Mouse (Mus musculus): ENCODE data around the gene Unc5b. TPM values are rescaled to one million over a fixed set of nuclear protein-coding genes. Genes with fewer than 3 reads are reported as not detected.
"Not testable (repeated sequence)": the region's sequence is repeated elsewhere in the genome, so short reads cannot be mapped to it uniquely, and the experiment has no call there.

Gene Unc5b
- polyA plus RNA-seq, 1 experiment from 2014 or later, result 8.3 TPM

DNA sequence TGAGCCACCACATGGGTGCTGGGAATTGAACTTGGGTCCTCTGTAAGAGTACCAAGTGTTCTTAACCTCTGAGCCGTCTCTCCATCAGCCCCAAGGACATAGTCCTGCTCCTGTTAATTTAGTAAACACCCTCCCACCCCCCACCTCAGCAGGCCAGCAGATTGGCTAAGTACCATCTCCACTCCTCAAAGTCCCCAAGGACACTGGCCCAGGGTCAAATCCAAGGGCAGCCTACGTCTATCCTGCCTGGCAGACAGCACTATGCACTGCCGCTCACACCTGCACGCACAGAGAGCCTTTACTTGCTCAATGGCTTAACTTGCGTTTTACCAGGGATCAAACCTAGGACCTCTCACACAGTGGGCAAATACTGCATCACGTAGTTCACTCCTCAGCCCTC is 88.4 kb downstream of the Unc5b start:
- H3K4me1 ChIP-seq, result peaks cover 13% of the 10 kb centered on the region
- H3K4me3 ChIP-seq, result no peak overlapping the region
- ATAC-seq (ENCODE audit: low FRiP score, low read depth), result no peak
- H3K36me3 ChIP-seq, result peaks cover 25% of the 10 kb centered on the region
- H3K9ac ChIP-seq, result no peak overlapping the region
- 86% methylated on average over 6 of the region's 6 CpGs for WGBS
- no peak overlapping the region for H3K4me2 ChIP-seq (replicated peaks)
- no peaks in the 10 kb centered on the region for H3K27me3 ChIP-seq
- H3K9me3 ChIP-seq, result no peaks in the 10 kb centered on the region
- no peak overlapping the region for H3K27ac ChIP-seq

DNA sequence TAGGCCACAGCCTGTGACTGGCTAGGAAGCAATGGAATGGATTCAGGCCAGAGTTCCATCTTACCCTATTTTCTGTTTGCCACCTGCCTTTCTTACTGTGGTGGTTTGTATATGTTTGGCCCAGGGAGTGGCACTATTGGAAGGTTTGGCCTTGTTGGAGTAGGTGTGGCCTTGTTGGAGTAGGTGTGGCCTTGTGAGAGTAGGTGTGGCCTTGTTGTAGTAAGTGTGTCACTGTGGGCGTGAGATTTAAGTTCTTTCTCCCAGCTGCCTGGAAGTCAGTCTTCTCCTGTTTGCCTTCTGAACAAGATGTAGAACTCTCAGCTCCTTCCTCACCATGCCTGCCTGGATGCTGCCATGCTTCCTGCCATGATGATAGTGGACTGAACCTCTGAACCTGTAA is 89.1 kb downstream of the Unc5b start:
- H3K27ac ChIP-seq; H3K4me3 ChIP-seq; H3K9ac ChIP-seq; ATAC-seq (ENCODE audit: low FRiP score, low read depth); H3K4me1 ChIP-seq; H3K27me3 ChIP-seq; H3K4me2 ChIP-seq (replicated peaks); H3K9me3 ChIP-seq: not testable (repeated sequence)
- peaks cover 21% of the 10 kb centered on the region for H3K36me3 ChIP-seq
- WGBS, result 74% methylated on average over 1 of the region's 1 CpGs

DNA sequence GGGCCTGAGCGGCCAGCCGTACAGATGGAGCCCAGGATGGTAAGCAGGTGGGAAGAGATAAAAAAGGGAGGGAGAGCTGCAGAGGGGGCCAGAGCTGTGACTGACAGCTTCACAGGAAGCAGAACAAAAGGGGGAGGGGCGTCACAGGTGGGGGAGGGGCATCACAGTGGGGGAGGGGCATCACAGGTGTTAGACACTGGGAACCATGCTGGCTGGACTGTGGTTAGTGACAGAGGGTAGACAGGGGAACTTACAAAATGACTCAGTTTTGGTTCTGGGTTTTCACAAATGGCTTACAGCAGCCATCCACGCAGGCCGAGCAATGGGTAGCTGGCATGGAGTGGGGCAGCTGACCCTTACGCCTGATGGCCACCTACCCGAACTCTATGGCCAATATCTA is 89.9 kb downstream of the Unc5b start:
- H3K4me3 ChIP-seq, result no peak overlapping the region
- H3K27me3 ChIP-seq, result no peaks in the 10 kb centered on the region
- no peak overlapping the region for H3K9ac ChIP-seq
- no peak overlapping the region for H3K27ac ChIP-seq
- 82% methylated on average over 7 of the region's 7 CpGs for WGBS
- no peak for ATAC-seq (ENCODE audit: low FRiP score, low read depth)
- H3K9me3 ChIP-seq, result no peaks in the 10 kb centered on the region
- H3K4me1 ChIP-seq, result no peaks in the 10 kb centered on the region
- no peak overlapping the region for H3K4me2 ChIP-seq (replicated peaks)
- H3K36me3 ChIP-seq, result peaks cover 23% of the 10 kb centered on the region

- H3K27ac ChIP-seq, result no peak overlapping the region
- no peak for ATAC-seq (ENCODE audit: low FRiP score, low read depth)
- no peak overlapping the region for H3K4me3 ChIP-seq
- peaks cover 16% of the 10 kb centered on the region for H3K36me3 ChIP-seq
- no peaks in the 10 kb centered on the region for H3K27me3 ChIP-seq
- H3K9ac ChIP-seq, result no peak overlapping the region
- no peaks in the 10 kb centered on the region for H3K9me3 ChIP-seq
- no peaks in the 10 kb centered on the region for H3K4me1 ChIP-seq
- no peak overlapping the region for H3K4me2 ChIP-seq (replicated peaks)
- WGBS, result 85% methylated on average over 4 of the region's 4 CpGs
Observed at GRCm38 (mm10) chr10:60739619-60740363, 91.6 kb downstream of the Unc5b start.

DNA sequence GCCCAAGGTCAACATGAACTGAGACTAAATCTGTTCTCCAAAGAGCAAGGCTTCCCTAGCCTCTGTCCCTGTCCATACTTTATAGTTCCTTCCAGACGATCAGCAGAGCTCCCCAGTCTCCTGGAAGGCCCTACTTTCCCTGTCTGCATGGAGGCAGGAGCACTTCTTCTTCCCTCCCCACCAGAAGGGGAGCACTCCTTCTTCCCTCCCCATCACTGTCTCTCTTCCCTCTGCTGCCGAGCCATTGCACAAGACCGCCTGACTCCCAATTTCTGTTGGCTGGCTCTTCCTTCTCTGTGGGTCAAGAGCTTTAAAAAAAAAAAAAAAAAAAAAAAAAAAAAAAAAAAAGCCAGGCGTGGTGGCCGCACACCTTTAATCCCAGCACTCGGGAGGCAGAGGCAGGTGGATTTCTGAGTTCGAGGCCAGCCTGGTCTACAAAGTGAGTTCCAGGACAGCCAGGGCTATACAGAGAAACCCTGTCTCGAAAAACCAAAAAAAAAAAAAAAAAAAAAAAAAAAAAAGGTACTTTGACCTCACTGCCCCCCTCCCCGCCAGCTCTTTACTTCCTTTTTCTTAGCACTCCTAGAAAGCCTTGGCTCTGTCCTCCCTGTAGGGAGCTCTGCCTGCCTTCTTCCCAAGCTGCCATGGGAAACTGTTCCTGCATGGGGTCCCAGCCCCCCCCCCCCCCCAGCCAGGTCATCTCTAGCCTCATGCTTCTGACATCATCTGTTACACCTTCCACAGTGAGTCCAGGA is 93.3 kb downstream of the Unc5b start:
- H3K27ac ChIP-seq, result no peak overlapping the region
- H3K4me3 ChIP-seq, result no peak overlapping the region
- no peak for ATAC-seq (ENCODE audit: low FRiP score, low read depth)
- no peaks in the 10 kb centered on the region; the same call in 1 of the 2 replicates for H3K4me1 ChIP-seq
- no peaks in the 10 kb centered on the region for H3K9me3 ChIP-seq
- H3K4me2 ChIP-seq (replicated peaks), result no peak overlapping the region
- H3K27me3 ChIP-seq, result no peaks in the 10 kb centered on the region
- WGBS, result 85% methylated on average over 8 of the region's 9 CpGs
- H3K36me3 ChIP-seq, result peaks cover 10% of the 10 kb centered on the region
- H3K9ac ChIP-seq, result no peak overlapping the region

GRCm38 (mm10) chr10:60737169-60737728 is 94.1 kb downstream of the Unc5b start:
- H3K4me3 ChIP-seq, result no peak overlapping the region
- H3K9ac ChIP-seq, result no peak overlapping the region
- H3K9me3 ChIP-seq, result no peaks in the 10 kb centered on the region
- no peaks in the 10 kb centered on the region; the same call in 1 of the 2 replicates for H3K4me1 ChIP-seq
- no peak overlapping the region for H3K4me2 ChIP-seq (replicated peaks)
- H3K27me3 ChIP-seq, result no peaks in the 10 kb centered on the region
- ATAC-seq (ENCODE audit: low FRiP score, low read depth), result no peak
- H3K36me3 ChIP-seq, result peaks cover 9% of the 10 kb centered on the region
- WGBS, result 59% methylated on average over 11 of the region's 11 CpGs
- no peak overlapping the region for H3K27ac ChIP-seq

DNA sequence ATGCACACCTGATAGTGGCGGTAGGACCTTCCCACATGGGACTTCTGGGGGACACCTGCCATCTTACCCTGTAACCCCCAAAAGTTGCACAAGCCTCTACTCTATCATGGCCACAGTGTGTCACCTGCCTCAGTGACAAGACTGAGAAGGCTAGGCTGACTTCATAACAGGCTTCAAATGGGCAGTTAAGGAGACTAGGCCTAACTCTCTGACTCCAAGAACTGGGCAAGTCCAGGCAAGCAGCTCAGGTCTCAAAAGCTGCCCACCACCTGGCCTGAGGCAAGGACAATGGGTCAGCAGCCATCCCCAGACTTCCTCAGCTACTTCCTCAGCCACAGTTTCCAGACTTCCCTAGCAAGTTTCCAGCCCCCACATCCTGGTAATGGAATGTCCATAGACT is 95.6 kb downstream of the Unc5b start:
- WGBS, result 80% methylated on average over 1 of the region's 1 CpGs
- H3K4me3 ChIP-seq, result no peak overlapping the region

DNA sequence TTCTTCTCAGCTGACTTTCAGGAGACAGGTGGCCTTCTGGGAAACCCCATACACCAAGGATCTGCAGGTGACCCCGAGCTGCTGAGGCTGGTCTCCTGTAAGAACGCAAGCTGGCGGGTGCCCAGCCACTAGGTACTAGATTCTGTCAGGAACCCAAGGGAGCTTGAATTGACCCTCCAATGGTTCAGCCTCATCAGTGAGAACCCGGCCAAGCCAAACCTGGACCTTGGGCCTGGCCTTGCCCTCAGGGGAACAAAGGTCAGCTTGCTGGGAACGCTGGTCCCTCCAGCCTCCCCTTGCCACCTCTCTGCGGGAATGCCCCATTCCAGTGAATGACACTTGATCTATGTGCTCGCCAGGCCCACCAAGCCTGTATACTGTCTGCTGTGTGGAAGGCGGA is 97.9 kb downstream of the Unc5b start:
- Histone ChIP-seq H3K9me3 (no peaks in the 10 kb centered on the region), H3K9ac (no peak overlapping the region), H3K4me3 (no peak overlapping the region), H3K4me1 (no peaks in the 10 kb centered on the region; the same call in 1 of the 2 replicates), H3K36me3 (peaks cover 15% of the 10 kb centered on the region), H3K4me2 (replicated peaks) (no peak overlapping the region), H3K27ac (no peak overlapping the region), H3K27me3 (no peaks in the 10 kb centered on the region)
- ATAC-seq (ENCODE audit: low FRiP score, low read depth), result no peak
- 77% methylated on average over 8 of the region's 8 CpGs for WGBS

More for the DNA sequence above, 95.6 kb downstream of the Unc5b start:
- Histone ChIP-seq H3K36me3 (peaks cover 5% of the 10 kb centered on the region; the same call in 1 of the 2 replicates), H3K9me3 (no peaks in the 10 kb centered on the region), H3K4me1 (no peaks in the 10 kb centered on the region; the same call in 1 of the 2 replicates), H3K4me2 (replicated peaks) (no peak overlapping the region), H3K27me3 (no peaks in the 10 kb centered on the region), H3K9ac (no peak overlapping the region), H3K27ac (no peak overlapping the region)
- no peak for ATAC-seq (ENCODE audit: low FRiP score, low read depth)

DNA sequence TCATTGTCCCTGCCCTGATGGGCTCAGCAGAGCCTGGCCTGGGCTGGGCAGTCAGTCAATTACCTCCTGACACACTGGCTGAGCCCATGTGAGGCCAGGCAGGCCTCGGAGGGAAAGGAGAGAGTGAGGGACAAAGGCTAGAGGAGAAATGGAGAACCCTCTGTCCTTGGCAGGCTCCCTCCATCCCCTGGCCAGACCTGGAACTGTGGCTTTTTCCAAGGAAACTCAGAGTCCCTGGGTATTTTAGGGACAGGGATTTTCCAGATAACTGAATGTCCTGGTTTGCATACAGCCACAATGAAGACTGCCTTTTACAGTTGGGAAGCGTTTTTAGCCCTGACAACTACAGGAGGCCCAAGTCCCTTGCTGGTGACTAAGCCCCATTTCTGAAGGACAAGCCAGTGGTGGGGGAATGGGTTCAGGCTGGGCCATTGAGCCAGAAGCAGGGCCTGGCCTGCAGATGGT is 99.0 kb downstream of the Unc5b start:
- Histone ChIP-seq H3K27me3 (no peaks in the 10 kb centered on the region), H3K4me3 (no peak overlapping the region), H3K9ac (no peak overlapping the region), H3K27ac (no peak overlapping the region), H3K4me2 (replicated peaks) (no peak overlapping the region), H3K9me3 (no peaks in the 10 kb centered on the region), H3K4me1 (peaks cover 7% of the 10 kb centered on the region), H3K36me3 (peaks cover 15% of the 10 kb centered on the region)
- no peak for ATAC-seq (ENCODE audit: low FRiP score, low read depth)
- 39% methylated on average over 2 of the region's 2 CpGs for WGBS

- no peak overlapping the region for H3K27ac ChIP-seq
- no peak for ATAC-seq (ENCODE audit: low FRiP score, low read depth)
- no peak overlapping the region for H3K4me2 ChIP-seq (replicated peaks)
- peaks cover 13% of the 10 kb centered on the region for H3K36me3 ChIP-seq
- H3K9me3 ChIP-seq, result no peaks in the 10 kb centered on the region
- H3K9ac ChIP-seq, result no peak overlapping the region
- no peaks in the 10 kb centered on the region for H3K27me3 ChIP-seq
- 38% methylated on average over 5 of the region's 5 CpGs for WGBS
- H3K4me1 ChIP-seq, result peaks cover 13% of the 10 kb centered on the region
- no peak overlapping the region for H3K4me3 ChIP-seq
Observed at GRCm38 (mm10) chr10:60731742-60732141, 99.6 kb downstream of the Unc5b start.

DNA sequence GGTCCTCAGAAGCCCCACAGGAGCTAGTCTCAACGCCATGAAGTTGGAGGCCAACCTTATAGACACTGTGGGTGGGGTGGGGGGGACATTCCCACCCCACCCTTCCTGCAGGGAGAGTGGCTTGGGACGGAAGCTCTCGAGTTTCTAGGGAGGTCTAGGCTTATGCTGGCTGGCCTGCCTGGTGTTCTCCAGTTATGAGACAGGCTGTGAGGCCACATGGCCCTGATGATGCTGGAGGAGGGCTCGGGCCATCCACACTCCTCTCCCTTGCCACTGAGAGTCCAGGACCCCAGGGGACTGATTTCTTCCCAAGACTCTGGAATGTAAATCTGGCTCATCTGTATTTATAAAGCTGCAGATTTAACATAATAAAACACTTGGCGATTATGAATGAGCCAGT is 104.1 kb downstream of the Unc5b start:
- Histone ChIP-seq H3K27me3 (no peaks in the 10 kb centered on the region), H3K27ac (no peak overlapping the region; the same call in 1 of the 2 replicates), H3K9me3 (no peaks in the 10 kb centered on the region), H3K9ac (no peak overlapping the region), H3K36me3 (peaks cover 24% of the 10 kb centered on the region), H3K4me3 (no peak overlapping the region), H3K4me1 (peaks cover 13% of the 10 kb centered on the region), H3K4me2 (replicated peaks) (no peak overlapping the region)
- WGBS, result 29% methylated on average over 5 of the region's 5 CpGs
- ATAC-seq (ENCODE audit: low FRiP score, low read depth), result no peak

- WGBS, result 74% methylated on average over 3 of the region's 3 CpGs
Observed at GRCm38 (mm10) chr10:60726896-60727295, 104.5 kb downstream of the Unc5b start.

More at GRCm38 (mm10) chr10:60726896-60727295, 104.5 kb downstream of the Unc5b start:
- Histone ChIP-seq H3K9me3 (no peaks in the 10 kb centered on the region), H3K9ac (no peak overlapping the region), H3K4me2 (replicated peaks) (no peak overlapping the region), H3K27ac (no peak overlapping the region), H3K4me1 (peaks cover 13% of the 10 kb centered on the region), H3K4me3 (no peak overlapping the region), H3K36me3 (peaks cover 24% of the 10 kb centered on the region), H3K27me3 (no peaks in the 10 kb centered on the region)
- ATAC-seq (ENCODE audit: low FRiP score, low read depth), result no peak
